Mouse (Mus musculus) lung, postnatal 0 days (tissue): Measurements from ENCODE around the gene Sp6. TPM values are rescaled to one million over a fixed set of nuclear protein-coding genes. Genes with fewer than 3 reads are reported as not detected.

ENCODE experiments used
- ATAC-seq: fragments of 200-750 bp; cut with Nextera tagmentation; 2 replicates; pipeline ENCODE4 v1.8.0; 2017; ENCODE audit warnings: moderate library complexity
- DNase-seq: peaks from one replicate; pipeline ENCODE4 v3.0.0-alpha.2; 2016; ENCODE audit warnings: low spot score
- H3K27ac ChIP-seq: fragments of 300-500 bp; sonication (generic); 2 replicates; pipeline ENCODE4 v1.5.1; 2014; ENCODE audit warnings: antibody characterized with exemption, mild to moderate bottlenecking, low read length, mixed read lengths
- H3K27me3 ChIP-seq: fragments of 300-500 bp; sonication (generic); replicated peaks from 2 replicates; pipeline ENCODE4 v1.6.1; 2014; ENCODE audit warnings: low read length, mixed read lengths; ENCODE audit not compliant: insufficient read depth
- H3K36me3 ChIP-seq: fragments of 300-500 bp; sonication (generic); 2 replicates; pipeline ENCODE4 v1.6.1; 2014; ENCODE audit warnings: low read length, mixed read lengths; ENCODE audit not compliant: insufficient read depth
- H3K4me1 ChIP-seq: fragments of 300-500 bp; sonication (generic); 2 replicates; pipeline ENCODE4 v1.6.1; 2014; ENCODE audit warnings: antibody characterized with exemption, low read depth, low read length, mixed read lengths; ENCODE audit not compliant: insufficient read depth
- H3K4me2 ChIP-seq: fragments of 300-500 bp; sonication (generic); replicated peaks from 2 replicates; pipeline ENCODE4 v1.6.1; 2014; ENCODE audit warnings: low read depth, mild to moderate bottlenecking, low read length, moderate library complexity, mixed read lengths
- H3K4me3 ChIP-seq: fragments of 300-500 bp; sonication (generic); 2 replicates; pipeline ENCODE4 v1.5.1; 2014; ENCODE audit warnings: low read depth, low read length
- H3K9ac ChIP-seq: fragments of 300-500 bp; sonication (generic); replicated peaks from 2 replicates; pipeline ENCODE4 v1.6.1; 2014; ENCODE audit warnings: low read depth, mild to moderate bottlenecking
- H3K9me3 ChIP-seq: fragments of 300-500 bp; sonication (generic); 2 replicates; pipeline ENCODE4 v1.6.1; 2016; ENCODE audit warnings: low read length, mixed read lengths
- CTCF ChIP-seq: IDR thresholded peaks from 2 replicates; pipeline ENCODE4 v1.5.1; 2016; ENCODE audit warnings: antibody characterized with exemption, mild to moderate bottlenecking
- EP300 ChIP-seq: IDR thresholded peaks from 2 replicates; pipeline ENCODE4 v1.6.1; 2016; ENCODE audit warnings: antibody characterized with exemption, mild to moderate bottlenecking, control low read depth
- WGBS: fragments of 180-500 bp; shearing (Covaris S2); extraction: QIAGEN DNeasy Blood & Tissue Kit; methylation state at CpG from one replicate; pipeline ENCODE4 v1.1.7; 2014; 5-methylcytosine and 5-hydroxymethylcytosine counted together
- polyA plus RNA-seq: library from polyadenylated mRNA; unstranded; fragments of >200 nt; fragmentation: Nextera tagmentation; extraction: Ambion mirVana; gene quantifications from 2 replicates; pipeline ENCODE4 v1.2.1, GENCODE M21; 2015

The Sp6 gene
- polyA plus RNA-seq, 1 experiment from 2014 or later, result 0.56 TPM

DNA sequence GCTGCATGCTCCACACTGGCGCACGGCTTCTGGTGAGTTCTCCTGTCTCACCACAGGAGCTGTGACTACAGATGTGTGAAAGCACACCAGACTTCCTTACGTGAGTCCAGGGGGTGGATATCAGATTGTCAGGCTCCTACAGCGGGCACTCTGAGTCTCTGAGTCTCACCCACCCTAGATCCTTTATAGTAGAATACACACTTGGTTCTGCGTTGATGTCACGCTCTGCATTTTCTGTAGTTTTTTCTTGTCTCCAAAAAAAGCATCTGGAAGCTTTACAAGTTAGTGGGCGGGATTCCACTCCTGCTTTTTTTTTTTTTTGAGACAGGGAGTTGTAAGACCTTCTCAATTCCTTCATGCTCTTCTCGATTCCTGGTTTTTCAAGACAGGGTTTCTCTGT, 31.7 kb downstream of the Sp6 start:
- TF ChIP-seq CTCF, result no peak
- no peak for TF ChIP-seq EP300
- no peak overlapping the region for H3K27ac ChIP-seq
- DNase-seq (no peak), ATAC-seq (no peak)
- H3K27me3 ChIP-seq, result no peaks in the 10 kb centered on the region
- no peaks in the 10 kb centered on the region for H3K36me3 ChIP-seq
- H3K4me1 ChIP-seq, result no peaks in the 10 kb centered on the region
- 94% methylated on average over 8 of the region's 8 CpGs for whole genome bisulfite sequencing
- no peak overlapping the region for H3K4me3 ChIP-seq
- H3K9me3 ChIP-seq, result no peaks in the 10 kb centered on the region
- H3K9ac ChIP-seq, result no peak overlapping the region
- H3K4me2 ChIP-seq, result no peak overlapping the region

DNA sequence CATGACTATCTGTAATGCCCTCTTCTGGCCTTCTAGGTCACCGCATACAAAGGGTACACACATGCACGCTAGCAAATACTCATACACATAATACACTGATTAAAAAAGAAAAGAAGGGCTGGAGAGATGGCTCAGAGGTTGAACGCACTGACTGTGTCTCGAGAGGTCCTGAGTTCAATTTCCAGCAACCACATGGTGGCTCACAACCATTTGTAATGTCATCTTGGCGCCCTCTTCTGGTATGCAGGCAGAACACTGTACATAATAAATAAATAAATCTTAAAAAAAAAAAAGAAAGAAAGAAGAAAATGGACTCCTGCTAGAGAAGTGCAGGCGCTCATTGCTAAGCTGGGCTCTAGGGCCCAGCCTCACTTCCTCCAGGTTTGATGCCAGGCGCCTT, 32.7 kb downstream of the Sp6 start:
- Histone ChIP-seq H3K27ac (no peak overlapping the region), H3K36me3 (no peaks in the 10 kb centered on the region), H3K9me3 (no peaks in the 10 kb centered on the region), H3K27me3 (no peaks in the 10 kb centered on the region), H3K4me1 (no peaks in the 10 kb centered on the region), H3K4me3 (no peak overlapping the region), H3K9ac (no peak overlapping the region), H3K4me2 (no peak overlapping the region)
- WGBS, result 84% methylated on average over 7 of the region's 7 CpGs
- ATAC-seq (no peak), DNase-seq (no peak)
- TF ChIP-seq EP300, result no peak
- peak; percentile 49 for TF ChIP-seq CTCF

DNA sequence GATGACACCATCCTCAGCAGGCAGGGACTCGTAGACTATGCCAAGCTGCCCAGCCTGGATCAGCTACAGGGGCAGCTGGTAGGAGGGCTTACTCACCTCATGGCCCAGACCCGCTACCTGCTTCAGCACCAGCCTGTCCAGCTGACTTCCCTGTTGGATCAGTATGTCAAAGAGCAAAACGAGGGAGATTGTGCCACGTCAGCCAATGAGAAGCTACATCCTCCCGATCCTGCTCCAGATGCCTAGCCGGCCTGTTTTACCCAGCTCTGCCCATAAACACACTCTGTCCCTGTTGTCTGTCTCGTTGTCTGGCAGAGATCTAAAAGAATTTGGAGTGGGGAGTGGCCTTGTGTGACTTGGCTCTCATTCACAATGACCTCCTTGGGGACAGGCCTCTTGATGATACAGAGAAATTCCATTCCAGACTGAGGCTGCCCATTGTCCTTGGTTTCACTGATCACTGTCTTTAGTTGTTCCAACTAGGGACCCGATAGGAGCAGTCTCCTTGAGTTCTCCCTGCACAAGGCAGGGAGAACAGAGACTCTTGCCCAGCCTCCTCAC, 35.0 kb downstream of the Sp6 start:
- no peak overlapping the region for H3K4me2 ChIP-seq
- ATAC-seq, result no peak
- 67% methylated on average over 8 of the region's 8 CpGs for WGBS

GRCm38 (mm10) chr11:97049492-97050085, 36.4 kb downstream of the Sp6 start:
- H3K4me2 ChIP-seq, result no peak overlapping the region
- H3K4me3 ChIP-seq, result no peak overlapping the region
- no peak overlapping the region; the same call in 1 of the 2 replicates for H3K27ac ChIP-seq
- H3K36me3 ChIP-seq, result peaks cover 9% of the 10 kb centered on the region; the same call in 1 of the 2 replicates
- H3K9ac ChIP-seq, result no peak overlapping the region
- H3K4me1 ChIP-seq, result peaks cover 10% of the 10 kb centered on the region; the same call in 1 of the 2 replicates
- H3K27me3 ChIP-seq, result no peaks in the 10 kb centered on the region
- WGBS, result 69% methylated on average over 6 of the region's 6 CpGs
- no peaks in the 10 kb centered on the region for H3K9me3 ChIP-seq
- DNase-seq (no peak), ATAC-seq (no peak)
- TF ChIP-seq EP300 (no peak), CTCF (no peak)

More for the DNA sequence above, 35.0 kb downstream of the Sp6 start:
- Histone ChIP-seq H3K27me3 (no peaks in the 10 kb centered on the region), H3K4me3 (no peak overlapping the region), H3K36me3 (no peaks in the 10 kb centered on the region), H3K9me3 (no peaks in the 10 kb centered on the region), H3K27ac (no peak overlapping the region), H3K4me1 (peaks cover 10% of the 10 kb centered on the region; the same call in 1 of the 2 replicates), H3K9ac (no peak overlapping the region)
- TF ChIP-seq EP300 (0 out of 2 replicates have a peak, but pooled peaks have one; percentile 48), CTCF (no peak)
- DNase-seq, result no peak

DNA sequence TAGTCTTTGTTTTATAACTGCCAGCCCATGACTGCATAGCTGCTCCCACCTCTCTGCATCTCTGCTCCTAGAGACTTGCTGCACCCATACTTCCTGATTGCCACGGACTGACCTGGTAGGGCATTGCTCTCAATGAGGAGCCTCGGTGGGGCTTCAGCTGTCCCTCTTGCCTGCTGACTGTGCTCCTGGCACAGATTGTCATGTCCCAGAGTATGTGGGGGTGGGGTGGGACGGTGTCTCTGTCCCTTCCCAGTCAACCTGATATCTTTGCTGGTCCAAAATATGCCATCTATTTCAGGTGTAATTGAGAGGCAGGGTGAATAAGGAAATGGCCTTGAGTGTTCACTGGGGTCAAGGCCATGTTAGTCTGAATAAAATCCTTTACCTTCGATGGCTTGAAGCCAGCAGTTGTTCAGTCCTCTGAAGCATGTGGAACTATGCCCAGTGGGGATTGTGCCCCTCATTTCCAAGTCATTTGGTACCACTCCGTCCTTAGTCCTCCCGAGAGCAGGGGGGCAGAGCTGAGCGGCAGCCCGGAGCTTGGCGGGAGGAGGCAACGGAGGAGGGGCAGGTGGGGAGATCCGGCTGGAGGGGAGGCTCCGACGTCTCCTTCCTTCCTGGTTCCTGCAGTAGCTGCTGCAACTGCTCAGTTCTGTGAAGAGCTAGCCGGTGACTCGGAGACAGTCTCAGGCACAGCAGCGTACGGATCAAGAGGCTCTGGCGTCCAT, 37.2 kb downstream of the Sp6 start, which contains the start of gene Osbpl7:
Gene Osbpl7 (plus strand): TSS at position 413 of the 728 bp plus-strand sequence.
- H3K27ac ChIP-seq, result peak within 1 kb of the TSS; percentile 34

GRCm38 (mm10) chr11:97050944-97051586, 37.9 kb downstream of the Sp6 start:
- no peaks in the 10 kb centered on the region for H3K9me3 ChIP-seq
- peaks cover 10% of the 10 kb centered on the region; the same call in 1 of the 2 replicates for H3K4me1 ChIP-seq
- DNase-seq (no peak), ATAC-seq (no peak)
- 14% methylated on average over 13 of the region's 13 CpGs for WGBS
- peak overlapping the region; percentile 48 for H3K4me3 ChIP-seq
- peak overlapping the region; percentile 34 for H3K27ac ChIP-seq
- TF ChIP-seq CTCF (no peak), EP300 (no peak)
- peak overlapping the region; percentile 83 for H3K4me2 ChIP-seq
- peak overlapping the region; percentile 60 for H3K9ac ChIP-seq
- H3K36me3 ChIP-seq, result peaks cover 22% of the 10 kb centered on the region; the same call in 1 of the 2 replicates
- H3K27me3 ChIP-seq, result no peaks in the 10 kb centered on the region

More for the DNA sequence above, 37.2 kb downstream of the Sp6 start, which contains the start of gene Osbpl7:
- Histone ChIP-seq H3K9me3 (no peaks in the 10 kb centered on the region), H3K9ac (peak within 1 kb of the TSS; percentile 60), H3K4me2 (peak within 1 kb of the TSS; percentile 83), H3K27me3 (no peaks in the 10 kb centered on the region), H3K4me1 (peaks cover 10% of the 10 kb centered on the region; the same call in 1 of the 2 replicates), H3K4me3 (peak within 1 kb of the TSS; percentile 48), H3K36me3 (peaks cover 17% of the 10 kb centered on the region; the same call in 1 of the 2 replicates)
- ATAC-seq (peak; percentile 75), DNase-seq (peak; percentile 89)
- WGBS, result 3% methylated on average over 18 of the region's 18 CpGs
- TF ChIP-seq EP300 (no peak), CTCF (peak; percentile 58)
